Mouse (Mus musculus) erythroblast, embryonic 14.5 days (primary cell): ENCODE data around the gene Tenm4.

Source experiments
- GATA1 ChIP-seq: IDR thresholded peaks from 2 replicates; pipeline ENCODE4 v1.6.1; 2012; ENCODE audit warnings: low read length, inconsistent platforms, mixed read lengths
- TAL1 ChIP-seq: IDR thresholded peaks from 3 replicates; pipeline ENCODE4 v1.6.1; 2012; ENCODE audit warnings: low read length, inconsistent platforms, mixed read lengths

DNA sequence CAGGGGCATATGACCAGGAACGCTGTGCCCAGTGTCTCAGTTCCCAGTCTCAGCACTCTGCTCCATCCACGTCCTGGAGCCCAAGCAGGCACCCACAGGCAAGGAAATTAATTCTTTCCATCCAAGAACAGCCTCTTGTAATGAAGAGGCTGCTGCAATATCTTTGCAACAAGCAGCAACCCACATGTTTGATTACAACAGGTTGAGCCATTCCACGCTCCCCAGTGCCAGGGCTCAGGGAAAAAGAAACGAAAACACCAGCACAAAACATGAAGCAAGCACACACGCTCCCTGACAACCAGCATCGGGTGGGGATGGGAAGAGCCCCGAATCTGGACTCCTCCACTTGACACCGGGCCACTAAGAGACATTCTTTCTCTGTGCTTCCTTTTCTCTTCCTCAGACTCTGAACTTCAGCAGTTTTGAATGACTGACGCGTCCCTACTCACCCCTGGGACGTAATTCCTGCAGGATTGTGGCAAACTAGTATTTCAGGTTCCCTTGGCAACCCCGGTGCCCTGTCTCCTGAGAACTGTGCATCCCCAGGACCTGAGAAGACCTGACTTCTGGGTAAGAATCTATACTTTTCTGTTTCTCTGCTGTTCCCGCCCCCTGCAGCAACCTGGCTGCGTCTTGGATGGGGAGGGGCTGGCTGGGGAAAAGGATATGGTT lies at the start of gene Tenm4:
- no peak for TF ChIP-seq TAL1
- no peak for TF ChIP-seq GATA1
